Mouse (Mus musculus) forebrain, embryonic 15.5 days (tissue): ENCODE results near the gene Hypm. TPM values are rescaled to one million over a fixed set of nuclear protein-coding genes. Genes with fewer than 3 reads are reported as not detected.

Experiments
- ATAC-seq: fragments of 200-750 bp; cut with Nextera tagmentation; replicated peaks from 2 replicates; pipeline ENCODE4 v1.8.0; 2017; ENCODE audit warnings: mild to moderate bottlenecking, moderate TSS enrichment, moderate library complexity
- H3K27ac ChIP-seq: fragments of 300-500 bp; sonication (generic); replicated peaks from 2 replicates; pipeline ENCODE4 v1.5.1; 2015; ENCODE audit warnings: mild to moderate bottlenecking, inconsistent platforms
- H3K27me3 ChIP-seq: fragments of 300-500 bp; sonication (generic); 2 replicates; pipeline ENCODE4 v1.6.1; 2015; ENCODE audit warnings: inconsistent platforms
- H3K36me3 ChIP-seq: fragments of 300-500 bp; sonication (generic); 2 replicates; pipeline ENCODE4 v1.6.1; 2015; ENCODE audit warnings: mild to moderate bottlenecking, inconsistent platforms
- H3K4me1 ChIP-seq: fragments of 300-500 bp; sonication (generic); 2 replicates; pipeline ENCODE4 v1.6.1; 2015; ENCODE audit warnings: inconsistent platforms
- H3K4me2 ChIP-seq: fragments of 300-500 bp; sonication (generic); replicated peaks from 2 replicates; pipeline ENCODE4 v1.6.1; 2015; ENCODE audit warnings: mild to moderate bottlenecking, inconsistent platforms
- H3K4me3 ChIP-seq: fragments of 300-500 bp; sonication (generic); 2 replicates; pipeline ENCODE4 v1.5.1; 2015; ENCODE audit warnings: mild to moderate bottlenecking, inconsistent platforms
- H3K9ac ChIP-seq: fragments of 300-500 bp; sonication (generic); replicated peaks from 2 replicates; pipeline ENCODE4 v1.6.1; 2015; ENCODE audit warnings: mild to moderate bottlenecking, inconsistent platforms
- H3K9me3 ChIP-seq: fragments of 300-500 bp; sonication (generic); 2 replicates; pipeline ENCODE4 v1.6.1; 2016; ENCODE audit warnings: inconsistent platforms
- WGBS: fragments of 180-500 bp; shearing (Covaris S2); methylation state at CpG from one replicate; pipeline ENCODE4 v1.1.7; 2015; ENCODE audit warnings: mixed read lengths; 5-methylcytosine and 5-hydroxymethylcytosine counted together
- polyA plus RNA-seq: library from polyadenylated mRNA; unstranded; fragments of >200 nt; fragmentation: Nextera tagmentation; extraction: Ambion mirVana; gene quantifications from 2 replicates; pipeline ENCODE4 v1.2.1, GENCODE M21; 2015

The Hypm gene
- polyA plus RNA-seq: not detected in 2 replicates

- H3K9ac ChIP-seq: no peak within 1 kb of the TSS
- no peaks in the 10 kb centered on the region for H3K27me3 ChIP-seq
- 82% methylated on average over 3 of the region's 3 CpGs for WGBS
- no peak within 1 kb of the TSS for H3K4me2 ChIP-seq
- no peak within 1 kb of the TSS for H3K4me3 ChIP-seq
- H3K4me1 ChIP-seq: no peaks in the 10 kb centered on the region
- H3K27ac ChIP-seq: no peak within 1 kb of the TSS
- H3K36me3 ChIP-seq: no peaks in the 10 kb centered on the region
- ATAC-seq: no peak
- no peaks in the 10 kb centered on the region for H3K9me3 ChIP-seq
These were observed at the start of gene Hypm for GRCm38 (mm10) chrX:9846628-9847027. Gene Hypm, plus strand, starts transcription at chrX:9846928.

- Histone ChIP-seq H3K9me3 (no peaks in the 10 kb centered on the region), H3K27ac (no peak overlapping the region), H3K4me3 (no peak overlapping the region), H3K4me1 (no peaks in the 10 kb centered on the region), H3K9ac (no peak overlapping the region), H3K4me2 (no peak overlapping the region), H3K27me3 (no peaks in the 10 kb centered on the region), H3K36me3 (no peaks in the 10 kb centered on the region)
- WGBS: 75% methylated on average over 1 of the region's 1 CpGs
- ATAC-seq: no peak
These were observed 36.6 kb upstream of the Hypm start for GRCm38 (mm10) chrX:9810101-9810500.

DNA sequence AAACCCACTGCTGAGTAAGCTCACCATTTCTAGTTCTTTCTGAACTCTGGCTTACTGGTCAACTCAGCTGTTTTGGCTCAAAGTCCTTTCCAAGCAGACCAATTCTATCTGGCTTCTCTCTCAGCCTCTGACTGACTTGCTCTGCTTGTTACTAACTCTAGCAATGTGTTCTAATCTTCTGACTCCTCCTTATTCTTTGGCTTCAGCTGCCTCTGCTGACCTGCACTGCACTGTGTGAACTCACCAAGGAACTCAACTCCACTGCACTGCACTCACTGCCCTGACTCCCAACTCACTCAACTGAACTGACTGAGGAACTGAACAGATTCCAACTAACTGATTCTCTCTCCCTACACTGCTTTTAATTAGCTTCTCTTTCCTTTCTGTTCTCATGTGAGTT lies 34.3 kb upstream of the Hypm start:
- Histone ChIP-seq H3K4me3 (no peak overlapping the region), H3K9ac (no peak overlapping the region), H3K27ac (no peak overlapping the region), H3K36me3 (no peaks in the 10 kb centered on the region), H3K4me1 (no peaks in the 10 kb centered on the region), H3K9me3 (no peaks in the 10 kb centered on the region), H3K4me2 (no peak overlapping the region), H3K27me3 (no peaks in the 10 kb centered on the region)
- no peak for ATAC-seq

GRCm38 (mm10) chrX:9834779-9835178 lies 11.9 kb upstream of the Hypm start:
- no peaks in the 10 kb centered on the region for H3K9me3 ChIP-seq
- H3K9ac ChIP-seq: no peak overlapping the region
- no peak overlapping the region for H3K27ac ChIP-seq
- H3K4me3 ChIP-seq: no peak overlapping the region
- H3K27me3 ChIP-seq: no peaks in the 10 kb centered on the region
- no peak overlapping the region for H3K4me2 ChIP-seq
- WGBS: 79% methylated on average over 2 of the region's 2 CpGs
- no peak for ATAC-seq
- H3K4me1 ChIP-seq: 0 out of 2 replicates have a peak, but pooled peaks cover 3% of the 10 kb centered on the region
- H3K36me3 ChIP-seq: no peaks in the 10 kb centered on the region

DNA sequence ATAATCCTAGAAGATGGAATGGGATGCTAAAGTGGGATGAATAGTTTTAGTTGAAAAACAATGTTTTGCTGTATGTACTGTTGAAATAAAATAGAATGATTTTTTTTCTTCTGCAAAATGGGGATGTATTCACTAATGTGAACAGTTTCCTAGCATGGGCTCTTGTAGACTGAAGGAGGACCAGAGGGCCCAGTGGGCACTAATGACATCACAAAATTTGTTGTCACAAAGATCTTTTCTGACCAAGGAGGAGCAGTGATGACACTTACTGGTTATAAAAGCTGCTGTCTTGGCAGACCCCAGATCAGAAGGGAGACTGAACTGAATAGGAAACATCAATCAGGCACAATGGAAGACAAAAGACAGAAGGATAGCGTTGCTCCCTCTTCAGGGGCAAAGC lies 2.7 kb downstream of the Hypm start, which contains the start of gene H2al3:
Gene H2al3, plus strand, starts transcription at position 301 of the 400 bp plus-strand sequence.
- 59% methylated on average over 1 of the region's 1 CpGs for WGBS
- Histone ChIP-seq H3K4me2 (no peak within 1 kb of the TSS), H3K27ac (no peak within 1 kb of the TSS), H3K4me3 (no peak within 1 kb of the TSS), H3K36me3 (no peaks in the 10 kb centered on the region), H3K27me3 (no peaks in the 10 kb centered on the region), H3K4me1 (no peaks in the 10 kb centered on the region), H3K9me3 (no peaks in the 10 kb centered on the region), H3K9ac (no peak within 1 kb of the TSS)
- no peak for ATAC-seq

- Histone ChIP-seq H3K27ac (no peak overlapping the region), H3K4me1 (no peaks in the 10 kb centered on the region), H3K4me3 (no peak overlapping the region), H3K9ac (no peak overlapping the region), H3K27me3 (no peaks in the 10 kb centered on the region), H3K4me2 (no peak overlapping the region), H3K9me3 (no peaks in the 10 kb centered on the region), H3K36me3 (no peaks in the 10 kb centered on the region)
- no peak for ATAC-seq
- WGBS: 97% methylated on average over 2 of the region's 2 CpGs
These were observed 15.1 kb downstream of the Hypm start for GRCm38 (mm10) chrX:9861859-9862258.

DNA sequence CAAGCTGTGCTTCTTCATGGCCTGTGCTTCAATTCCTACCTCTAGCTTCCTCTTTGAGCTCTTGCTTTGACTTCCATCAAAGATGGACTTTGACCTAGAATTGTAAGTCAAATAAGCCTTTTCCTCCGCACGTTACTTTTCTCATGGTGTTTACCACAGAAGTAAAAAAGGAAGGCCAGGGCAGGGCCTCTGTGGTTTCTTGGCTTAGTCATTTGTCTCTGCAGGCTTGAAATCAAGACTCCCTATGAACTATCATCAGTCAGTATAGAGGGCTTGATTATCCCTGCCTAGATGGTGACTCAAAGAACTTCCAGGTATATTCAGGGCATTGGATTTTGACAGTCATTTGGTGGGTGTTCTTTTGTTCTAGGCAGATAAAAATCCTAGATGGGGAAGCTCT lies 28.8 kb downstream of the Hypm start:
- H3K9ac ChIP-seq: no peak overlapping the region
- WGBS: 96% methylated on average over 2 of the region's 2 CpGs
- H3K36me3 ChIP-seq: no peaks in the 10 kb centered on the region
- no peak overlapping the region for H3K4me3 ChIP-seq
- H3K9me3 ChIP-seq: no peaks in the 10 kb centered on the region
- ATAC-seq: no peak
- H3K4me1 ChIP-seq: no peaks in the 10 kb centered on the region
- no peak overlapping the region for H3K4me2 ChIP-seq
- no peaks in the 10 kb centered on the region for H3K27me3 ChIP-seq
- no peak overlapping the region for H3K27ac ChIP-seq

GRCm38 (mm10) chrX:9885322-9885721 lies 38.6 kb downstream of the Hypm start, which contains the start of gene Sytl5:
Gene Sytl5, plus strand, starts transcription at chrX:9885622.
- no peaks in the 10 kb centered on the region for H3K4me1 ChIP-seq
- no peak for ATAC-seq
- H3K27ac ChIP-seq: no peak within 1 kb of the TSS
- H3K27me3 ChIP-seq: no peaks in the 10 kb centered on the region
- no peaks in the 10 kb centered on the region for H3K9me3 ChIP-seq
- no peak within 1 kb of the TSS for H3K4me2 ChIP-seq
- H3K4me3 ChIP-seq: no peak within 1 kb of the TSS
- no peaks in the 10 kb centered on the region for H3K36me3 ChIP-seq
- 69% methylated on average over 2 of the region's 2 CpGs for WGBS
- no peak within 1 kb of the TSS for H3K9ac ChIP-seq

Other genes starting within 250 kb of the Hypm start
- 33.5 and 35.5 TPM in 2 replicates for gene Dynlt3, start 183.9 kb upstream of the Hypm start, polyA plus RNA-seq
- not detected in 2 replicates for gene H2al3, start 2.8 kb downstream of the Hypm start, polyA plus RNA-seq
- gene Sytl5, start 38.7 kb downstream of the Hypm start, polyA plus RNA-seq: 1.4 and 1.5 TPM in 2 replicates